10 mouse cellular contexts compared by ENCODE assay signal in genomic region chr3:146136422-146136821, GRCm38 (mm10). TPM values are rescaled to one million over a fixed set of nuclear protein-coding genes. Genes with fewer than 3 reads are reported as not detected.
DNase-seq lines count a peak whose midpoint lies in the region; ATAC-seq lines count a peak whose summit lies in the region.
"Had no signal": no experiment of that assay in that cellular context is flagged by ENCODE, and none has a peak within 500 bp of the region (broad histone marks: within the 10 kb centered on the region; RNA-seq: fewer than 3 reads in every experiment).

No protein-coding gene starts in this region.

- H3K36me3 ChIP-seq in heart, embryonic 12.5 days: no peaks in the 10 kb centered on the region
- H3K36me3 ChIP-seq: hindbrain, embryonic 15.5 days had no signal

- DNase-seq in heart, postnatal 10 days: no peak
- DNase-seq in lung, postnatal 10 days: peak; percentile 7
- no peak for DNase-seq in lung, postnatal 25 days (ENCODE audit: low spot score)
- peak; percentile 63 for DNase-seq in ZHBTc4 (ENCODE audit: low read depth, low spot score)
- no peak for DNase-seq in urinary bladder, postnatal 4 days (ENCODE audit: low spot score in 2 of 2)
- DNase-seq in urinary bladder, postnatal 25 days (ENCODE audit: low spot score): no peak

- H3K27ac ChIP-seq in heart, embryonic 12.5 days (ENCODE audit: poor library complexity, severe bottlenecking): no peak overlapping the region
- H3K27ac ChIP-seq: hindbrain, embryonic 15.5 days had no signal

- intact Hi-C loops in heart, postnatal 10 days (cut with DNase I): no loop called here

- H3K9me3 ChIP-seq in heart, embryonic 12.5 days (replicated peaks): no peaks in the 10 kb centered on the region; the same call in 1 of the 2 replicates
- H3K9me3 ChIP-seq: hindbrain, embryonic 15.5 days had no signal

- H3K4me1 ChIP-seq in heart, embryonic 12.5 days (replicated peaks): no peaks in the 10 kb centered on the region; the same call in 1 of the 2 replicates
- H3K4me1 ChIP-seq: hindbrain, embryonic 15.5 days had no signal

- ATAC-seq in heart, embryonic 12.5 days (ENCODE audit: insufficient number of reproducible peaks, low FRiP score): no peak
- peak; percentile 78 for ATAC-seq in megakaryocyte progenitor cell, adult 5-6 weeks (replicated peaks; ENCODE audit: poor library complexity)

- H3K27me3 ChIP-seq in heart, embryonic 12.5 days (replicated peaks): no peaks in the 10 kb centered on the region
- H3K27me3 ChIP-seq: hindbrain, embryonic 15.5 days had no signal

- peak overlapping the region; percentile 11; the same call in 1 of the 2 replicates for H3K4me2 ChIP-seq in heart, embryonic 12.5 days
- H3K4me2 ChIP-seq: hindbrain, embryonic 15.5 days had no signal

- WGBS in heart, embryonic 12.5 days: 20% methylated on average over 10 of the region's 10 CpGs

- H3K4me3 ChIP-seq in heart, embryonic 12.5 days: no peak overlapping the region
- H3K4me3 ChIP-seq: hindbrain, embryonic 15.5 days had no signal

- no peak overlapping the region for H3K9ac ChIP-seq in heart, embryonic 12.5 days
- H3K9ac ChIP-seq: hindbrain, embryonic 15.5 days had no signal

RNA-seq across cellular contexts. Expression of gene Mcoln2, which starts 13.2 kb away (rescaled TPM):
- polyA plus RNA-seq in heart, embryonic 12.5 days (2016; fragmentation: Nextera tagmentation; extraction: Ambion mirVana): 0.19 and 0.57 TPM in 2 replicates
- under 1 TPM; 0.29 to 0.72 TPM for total RNA-seq in heart, postnatal 10 days (2021)
- 0.32 and 2.0 TPM in 2 replicates for total RNA-seq in megakaryocyte progenitor cell, adult 5-6 weeks (2015)
- total RNA-seq in megakaryocyte progenitor cell, adult 5-6 weeks (2017): 2.1 and 4.0 TPM in 2 replicates
- total RNA-seq: left cerebral cortex, postnatal 25 days had no signal

RNA-seq across cellular contexts. Expression of gene Mcoln3, which starts 19.2 kb away (rescaled TPM):
- 0.66 and 1.1 TPM in 2 replicates for polyA plus RNA-seq in heart, embryonic 12.5 days (2016; fragmentation: Nextera tagmentation; extraction: Ambion mirVana)
- total RNA-seq in heart, postnatal 10 days (2021): not detected
- 0.07 TPM in 1 of 2 replicates, not detected in the other for total RNA-seq in megakaryocyte progenitor cell, adult 5-6 weeks (2015)
- 0.21 and 0.44 TPM in 2 replicates for total RNA-seq in megakaryocyte progenitor cell, adult 5-6 weeks (2017)
- total RNA-seq: left cerebral cortex, postnatal 25 days had no signal

RNA-seq across cellular contexts. Expression of gene Wdr63, which starts 28.5 kb away (rescaled TPM):
- not detected in 2 replicates for polyA plus RNA-seq in heart, embryonic 12.5 days (2016; fragmentation: Nextera tagmentation; extraction: Ambion mirVana)
- total RNA-seq in heart, postnatal 10 days (2021): not detected
- total RNA-seq in megakaryocyte progenitor cell, adult 5-6 weeks (2015): not detected in 2 replicates
- not detected in 2 replicates for total RNA-seq in megakaryocyte progenitor cell, adult 5-6 weeks (2017)

Comparison
In these comparisons a context has a peak if more than half of its experiments do, and no peak if none do; other contexts are left out.
1. DNase-seq: peak in lung, postnatal 10 days (single experiment) and ZHBTc4 (single experiment); none in heart, postnatal 10 days (0 of 2), lung, postnatal 25 days (single experiment), urinary bladder, postnatal 4 days (0 of 2) and urinary bladder, postnatal 25 days (single experiment).